Mouse (Mus musculus) kidney, adult 2 months (tissue): ENCODE measurements around the gene Msi2.

Source experiments
- CTCF ChIP-seq: fragments of 200-500 bp; conservative IDR thresholded peaks from 2 replicates; pipeline ENCODE4 v1.5.1; 2011; ENCODE audit warnings: low read depth, mild to moderate bottlenecking, control low read depth, low read length, moderate library complexity, mixed read lengths; ENCODE audit not compliant: insufficient read depth, insufficient read length
- POLR2A ChIP-seq: fragments of 200-500 bp; IDR thresholded peaks from one replicate; pipeline ENCODE4 v1.6.1; 2011; ENCODE audit warnings: low read depth, low read length, control low read depth

DNA sequence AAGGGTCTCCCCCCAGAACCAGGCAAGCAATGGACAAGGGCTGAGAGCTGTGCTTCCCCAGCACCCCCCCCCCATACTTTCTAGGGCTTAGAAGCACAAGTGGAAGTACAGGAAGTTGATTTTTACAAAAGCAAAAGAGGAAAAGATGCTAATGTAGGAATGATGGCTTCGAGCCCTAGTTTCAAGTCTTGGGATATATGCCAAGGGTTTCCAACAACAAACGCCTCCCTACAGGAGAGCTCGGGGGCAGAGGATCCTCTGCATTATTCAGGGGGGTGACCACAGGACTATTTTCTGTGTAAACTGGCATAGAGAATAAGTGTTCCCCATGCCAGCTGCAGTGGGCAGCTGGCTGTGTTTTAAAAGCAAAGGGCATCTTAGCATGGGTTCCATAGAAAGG, 175.5 kb downstream of the Msi2 start:
- no peak for TF ChIP-seq CTCF
- TF ChIP-seq POLR2A: no peak
